Mouse (Mus musculus): ENCODE data around the gene Tnk2. TPM values are rescaled to one million over a fixed set of nuclear protein-coding genes. Genes with fewer than 3 reads are reported as not detected.

Tnk2 gene
- polyA plus RNA-seq, 1 experiment from 2014 or later = 19.0 TPM

GRCm38 (mm10) chr16:32654071-32654733 is 10.5 kb downstream of the Tnk2 start:
- no peak overlapping the region for H3K4me2 ChIP-seq (ENCODE audit: low read length)
- 77% methylated on average over 6 of the region's 6 CpGs for WGBS
- no peaks in the 10 kb centered on the region for H3K9me3 ChIP-seq (replicated peaks; ENCODE audit: control insufficient read depth, low read length, poor library complexity, severe bottlenecking)
- no peak overlapping the region for H3K9ac ChIP-seq (ENCODE audit: low read depth, low read length)
- no peak overlapping the region for H3K4me3 ChIP-seq (ENCODE audit: low read depth, low read length)
- ATAC-seq = no peak
- no peaks in the 10 kb centered on the region for H3K27me3 ChIP-seq (ENCODE audit: control insufficient read depth, insufficient read depth, low read depth, low read length)
- H3K27ac ChIP-seq (ENCODE audit: low read length) = no peak overlapping the region
- no peaks in the 10 kb centered on the region for H3K36me3 ChIP-seq (ENCODE audit: control insufficient read depth, insufficient read depth, low read length)
- peaks cover 9% of the 10 kb centered on the region for H3K4me1 ChIP-seq (ENCODE audit: control insufficient read depth, insufficient read depth, low read length)

- 92% methylated on average over 4 of the region's 4 CpGs for WGBS
- H3K9me3 ChIP-seq (replicated peaks; ENCODE audit: control insufficient read depth, low read length, poor library complexity, severe bottlenecking) = no peaks in the 10 kb centered on the region
Observed at GRCm38 (mm10) chr16:32655534-32655933, 11.9 kb downstream of the Tnk2 start.

GRCm38 (mm10) chr16:32656321-32656720 is 12.6 kb downstream of the Tnk2 start:
- Histone ChIP-seq H3K36me3 (ENCODE audit: control insufficient read depth, insufficient read depth, low read length) (no peaks in the 10 kb centered on the region), H3K4me1 (ENCODE audit: control insufficient read depth, insufficient read depth, low read length) (peaks cover 28% of the 10 kb centered on the region), H3K4me2 (ENCODE audit: low read length) (no peak overlapping the region), H3K27ac (ENCODE audit: low read length) (no peak overlapping the region), H3K27me3 (ENCODE audit: control insufficient read depth, insufficient read depth, low read depth, low read length) (no peaks in the 10 kb centered on the region), H3K9ac (ENCODE audit: low read depth, low read length) (no peak overlapping the region), H3K9me3 (replicated peaks; ENCODE audit: control insufficient read depth, low read length, poor library complexity, severe bottlenecking) (no peaks in the 10 kb centered on the region), H3K4me3 (ENCODE audit: low read depth, low read length) (no peak overlapping the region)
- ATAC-seq = no peak
- 81% methylated on average over 8 of the region's 8 CpGs for WGBS

More at GRCm38 (mm10) chr16:32655534-32655933, 11.9 kb downstream of the Tnk2 start:
- Histone ChIP-seq H3K4me2 (ENCODE audit: low read length) (no peak overlapping the region), H3K36me3 (ENCODE audit: control insufficient read depth, insufficient read depth, low read length) (no peaks in the 10 kb centered on the region), H3K4me1 (ENCODE audit: control insufficient read depth, insufficient read depth, low read length) (peaks cover 20% of the 10 kb centered on the region), H3K4me3 (ENCODE audit: low read depth, low read length) (no peak overlapping the region), H3K9ac (ENCODE audit: low read depth, low read length) (no peak overlapping the region), H3K27ac (ENCODE audit: low read length) (no peak overlapping the region), H3K27me3 (ENCODE audit: control insufficient read depth, insufficient read depth, low read depth, low read length) (no peaks in the 10 kb centered on the region)
- no peak for ATAC-seq

- H3K4me2 ChIP-seq (ENCODE audit: low read length) = no peak overlapping the region
- H3K4me3 ChIP-seq (ENCODE audit: low read depth, low read length) = no peak overlapping the region
- no peak overlapping the region for H3K9ac ChIP-seq (ENCODE audit: low read depth, low read length)
- 82% methylated on average over 8 of the region's 8 CpGs for WGBS
- no peaks in the 10 kb centered on the region for H3K36me3 ChIP-seq (ENCODE audit: control insufficient read depth, insufficient read depth, low read length)
- no peak overlapping the region for H3K27ac ChIP-seq (ENCODE audit: low read length)
- H3K9me3 ChIP-seq (replicated peaks; ENCODE audit: control insufficient read depth, low read length, poor library complexity, severe bottlenecking) = no peaks in the 10 kb centered on the region
- H3K4me1 ChIP-seq (ENCODE audit: control insufficient read depth, insufficient read depth, low read length) = peaks cover 31% of the 10 kb centered on the region
- ATAC-seq = no peak
- no peaks in the 10 kb centered on the region for H3K27me3 ChIP-seq (ENCODE audit: control insufficient read depth, insufficient read depth, low read depth, low read length)
Observed at GRCm38 (mm10) chr16:32656794-32657193, 13.1 kb downstream of the Tnk2 start.

- peak overlapping the region; percentile 89 for H3K27ac ChIP-seq (ENCODE audit: low read length)
- H3K4me1 ChIP-seq (ENCODE audit: control insufficient read depth, insufficient read depth, low read length) = peaks cover 31% of the 10 kb centered on the region
- no peak for ATAC-seq
- no peaks in the 10 kb centered on the region for H3K27me3 ChIP-seq (ENCODE audit: control insufficient read depth, insufficient read depth, low read depth, low read length)
- WGBS = 92% methylated on average over 16 of the region's 16 CpGs
- no peak overlapping the region for H3K9ac ChIP-seq (ENCODE audit: low read depth, low read length)
- H3K36me3 ChIP-seq (ENCODE audit: control insufficient read depth, insufficient read depth, low read length) = no peaks in the 10 kb centered on the region
- peak overlapping the region; percentile 79 for H3K4me2 ChIP-seq (ENCODE audit: low read length)
- H3K4me3 ChIP-seq (ENCODE audit: low read depth, low read length) = no peak overlapping the region
- no peaks in the 10 kb centered on the region for H3K9me3 ChIP-seq (replicated peaks; ENCODE audit: control insufficient read depth, low read length, poor library complexity, severe bottlenecking)
Observed at GRCm38 (mm10) chr16:32657498-32658250, 14.0 kb downstream of the Tnk2 start.

GRCm38 (mm10) chr16:32658743-32659171 is 15.1 kb downstream of the Tnk2 start:
- H3K27me3 ChIP-seq (ENCODE audit: control insufficient read depth, insufficient read depth, low read depth, low read length) = no peaks in the 10 kb centered on the region
- H3K36me3 ChIP-seq (ENCODE audit: control insufficient read depth, insufficient read depth, low read length) = no peaks in the 10 kb centered on the region
- peaks cover 39% of the 10 kb centered on the region for H3K4me1 ChIP-seq (ENCODE audit: control insufficient read depth, insufficient read depth, low read length)
- H3K9me3 ChIP-seq (replicated peaks; ENCODE audit: control insufficient read depth, low read length, poor library complexity, severe bottlenecking) = no peaks in the 10 kb centered on the region
- peak overlapping the region; percentile 55 for H3K4me3 ChIP-seq (ENCODE audit: low read depth, low read length)
- peak; percentile 46 for ATAC-seq
- peak overlapping the region; percentile 79 for H3K4me2 ChIP-seq (ENCODE audit: low read length)
- peak overlapping the region; percentile 89 for H3K27ac ChIP-seq (ENCODE audit: low read length)
- WGBS = 2% methylated on average over 16 of the region's 21 CpGs
- peak overlapping the region; percentile 75 for H3K9ac ChIP-seq (ENCODE audit: low read depth, low read length)

- peak; percentile 6 for ATAC-seq
Observed at GRCm38 (mm10) chr16:32659385-32659784, 15.7 kb downstream of the Tnk2 start.

GRCm38 (mm10) chr16:32660095-32660494 is 16.4 kb downstream of the Tnk2 start:
- H3K27ac ChIP-seq (ENCODE audit: low read length) = peak overlapping the region; percentile 89
- no peaks in the 10 kb centered on the region for H3K36me3 ChIP-seq (ENCODE audit: control insufficient read depth, insufficient read depth, low read length)
- no peak overlapping the region for H3K4me3 ChIP-seq (ENCODE audit: low read depth, low read length)
- H3K4me1 ChIP-seq (ENCODE audit: control insufficient read depth, insufficient read depth, low read length) = peaks cover 39% of the 10 kb centered on the region
- H3K27me3 ChIP-seq (ENCODE audit: control insufficient read depth, insufficient read depth, low read depth, low read length) = no peaks in the 10 kb centered on the region
- no peak overlapping the region for H3K9ac ChIP-seq (ENCODE audit: low read depth, low read length)
- H3K9me3 ChIP-seq (replicated peaks; ENCODE audit: control insufficient read depth, low read length, poor library complexity, severe bottlenecking) = no peaks in the 10 kb centered on the region
- no peak for ATAC-seq
- WGBS = 45% methylated on average over 1 of the region's 1 CpGs
- H3K4me2 ChIP-seq (ENCODE audit: low read length) = peak overlapping the region; percentile 79; the same call in 1 of the 2 replicates

More at GRCm38 (mm10) chr16:32659385-32659784, 15.7 kb downstream of the Tnk2 start:
- Histone ChIP-seq H3K27me3 (ENCODE audit: control insufficient read depth, insufficient read depth, low read depth, low read length) (no peaks in the 10 kb centered on the region), H3K9me3 (replicated peaks; ENCODE audit: control insufficient read depth, low read length, poor library complexity, severe bottlenecking) (no peaks in the 10 kb centered on the region), H3K4me2 (ENCODE audit: low read length) (peak overlapping the region; percentile 79), H3K27ac (ENCODE audit: low read length) (peak overlapping the region; percentile 89), H3K4me1 (ENCODE audit: control insufficient read depth, insufficient read depth, low read length) (peaks cover 39% of the 10 kb centered on the region), H3K36me3 (ENCODE audit: control insufficient read depth, insufficient read depth, low read length) (no peaks in the 10 kb centered on the region), H3K4me3 (ENCODE audit: low read depth, low read length) (peak overlapping the region; percentile 55), H3K9ac (ENCODE audit: low read depth, low read length) (peak overlapping the region; percentile 75)
- WGBS = 3% methylated on average over 8 of the region's 8 CpGs

All from midbrain, embryonic 16.5 days (tissue).